Mouse (Mus musculus): ENCODE measurements at regions not wholly inside any gene's neighbourhood (a gene's known extent, or its start where the extent isn't known, plus 50 kb on each side); places are given as distances from the start of the nearest gene placed in this dataset.
A peak's percentile ranks its signal among the peaks of the same experiment; 100 is the strongest.

DNA sequence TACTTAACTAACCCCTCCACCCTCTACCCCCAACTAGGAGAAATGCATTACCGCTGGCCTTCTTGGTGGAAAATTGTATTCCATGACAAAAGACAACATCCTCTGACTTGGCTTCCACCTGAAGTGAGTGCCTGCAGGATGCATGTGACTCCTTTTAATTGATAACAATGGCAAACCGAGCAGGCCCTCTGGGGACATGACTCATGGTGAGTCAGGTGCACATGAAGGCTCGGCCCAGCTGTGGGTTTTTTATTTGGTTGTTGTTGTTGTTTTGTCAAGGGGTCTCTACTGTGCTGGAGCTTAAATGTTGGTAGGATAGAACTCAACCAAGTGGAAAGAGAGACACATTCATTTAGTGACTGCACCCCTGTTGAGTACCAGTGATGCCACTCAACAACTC lies 109.2 kb upstream of the Cxcr4 start:
- in situ Hi-C loops (cut with MboI; ENCODE audit: low pct_ligation_motif_present, low pct_unique_long_range_greater_than_20kb, low sequenced_read_pairs) (no loop called here), dilution Hi-C loops (cut with MboI; ENCODE audit: extremely low pct_ligation_motif_present, extremely low pct_unique_long_range_greater_than_20kb, low sequenced_read_pairs) (no loop called here)
- H3K4me1 ChIP-seq (ENCODE audit: control insufficient read depth in 1 of 2, insufficient read depth in 2 of 2): peaks cover 18 to 47% of the 10 kb centered on the region in 2 experiments
- H3K9ac ChIP-seq (ENCODE audit: insufficient read depth, low read depth): no peak overlapping the region
- H3K4me2 ChIP-seq (ENCODE audit: insufficient read depth, low read depth, poor library complexity, severe bottlenecking): no peak overlapping the region
- no peak overlapping the region for H3K4me3 ChIP-seq (replicated peaks in 1 of 3; ENCODE audit: low read depth in 2 of 3, low read length in 2 of 3, poor library complexity in 1 of 3)
- no peaks in the 10 kb centered on the region for H3K36me3 ChIP-seq (replicated peaks in 1 of 2; ENCODE audit: control insufficient read depth in 1 of 2, insufficient read depth in 1 of 2, low read length in 1 of 2)
- TF ChIP-seq BHLHE40 (IDR thresholded peaks at IDR 0.05; ENCODE audit: low read depth, low read length) (peak; percentile 72), ETS1 (conservative IDR thresholded peaks at IDR 0.05; ENCODE audit: low read depth, low read length) (peak; percentile 67), MYC (IDR thresholded peaks at IDR 0.05; ENCODE audit: low read depth, low read length) (no peak)
- DNase-seq (ENCODE audit: extremely low read depth): peak; percentile 43
- H3K27me3 ChIP-seq (replicated peaks): peaks cover 1% of the 10 kb centered on the region
- no peaks in the 10 kb centered on the region for H3K79me2 ChIP-seq (replicated peaks; ENCODE audit: control insufficient read depth, extremely low read depth, insufficient read depth, poor library complexity, severe bottlenecking)
- no peaks in the 10 kb centered on the region for H3K9me3 ChIP-seq (replicated peaks; ENCODE audit: low read length)
- H3K27ac ChIP-seq (ENCODE audit: insufficient read depth, low read depth): no peak overlapping the region

DNA sequence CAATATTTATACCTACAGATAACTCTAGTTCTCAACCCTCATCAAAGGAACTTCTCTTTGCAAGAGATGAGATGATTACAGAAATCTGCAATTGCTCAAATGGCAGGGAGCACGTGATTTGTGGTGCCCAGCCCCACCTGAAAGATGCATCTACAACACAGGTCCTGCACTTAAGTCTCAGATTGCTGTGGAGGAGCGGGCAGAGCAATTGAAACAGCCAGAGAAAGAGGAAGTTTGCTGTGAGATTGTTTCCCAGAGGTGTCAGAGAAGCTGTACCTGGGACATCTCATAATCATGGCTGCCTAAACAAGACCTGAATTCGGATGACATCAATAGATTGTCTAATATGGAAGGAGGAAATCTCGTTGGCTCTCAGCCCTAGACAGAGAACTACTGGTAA lies 105.9 kb upstream of the Cxcr4 start:
- H3K27ac ChIP-seq (ENCODE audit: insufficient read depth, low read depth): no peak overlapping the region
- DNase-seq (ENCODE audit: extremely low read depth): no peak
- H3K9ac ChIP-seq (ENCODE audit: insufficient read depth, low read depth): no peak overlapping the region
- in situ Hi-C loops (cut with MboI; ENCODE audit: low pct_ligation_motif_present, low pct_unique_long_range_greater_than_20kb, low sequenced_read_pairs): no loop called here
- H3K36me3 ChIP-seq (replicated peaks in 1 of 2; ENCODE audit: control insufficient read depth in 1 of 2, insufficient read depth in 1 of 2, low read length in 1 of 2): no peaks in the 10 kb centered on the region
- H3K4me2 ChIP-seq (ENCODE audit: insufficient read depth, low read depth, poor library complexity, severe bottlenecking): no peak overlapping the region
- H3K79me2 ChIP-seq (replicated peaks; ENCODE audit: control insufficient read depth, extremely low read depth, insufficient read depth, poor library complexity, severe bottlenecking): no peaks in the 10 kb centered on the region
- peaks cover 2 to 42% of the 10 kb centered on the region in 2 experiments; a peak in 3 of 4 replicates for H3K4me1 ChIP-seq (ENCODE audit: control insufficient read depth in 1 of 2, insufficient read depth in 2 of 2)
- TF ChIP-seq MYC (IDR thresholded peaks at IDR 0.05; ENCODE audit: low read depth, low read length): no peak
- no peak for TF ChIP-seq ZMIZ1 (IDR thresholded peaks at IDR 0.05; ENCODE audit: low read depth, low read length)
- no peak for TF ChIP-seq BHLHE40 (IDR thresholded peaks at IDR 0.05; ENCODE audit: low read depth, low read length)
- TF ChIP-seq GABPA (IDR thresholded peaks at IDR 0.05; ENCODE audit: insufficient replicate concordance, low read depth, low read length): no peak
- no peak for TF ChIP-seq MAZ (IDR thresholded peaks at IDR 0.05; ENCODE audit: low read depth, low read length)
- no peak for TF ChIP-seq NELFE (IDR thresholded peaks at IDR 0.05; ENCODE audit: low read depth, low read length)
- TF ChIP-seq RCOR1 (conservative IDR thresholded peaks at IDR 0.05; ENCODE audit: low read depth, low read length): no peak
- H3K9me3 ChIP-seq (replicated peaks; ENCODE audit: low read length): no peaks in the 10 kb centered on the region
- H3K4me3 ChIP-seq (replicated peaks in 1 of 3; ENCODE audit: low read depth in 2 of 3, low read length in 2 of 3, poor library complexity in 1 of 3): no peak overlapping the region
- peaks cover 1% of the 10 kb centered on the region for H3K27me3 ChIP-seq (replicated peaks)
- dilution Hi-C loops (cut with MboI; ENCODE audit: extremely low pct_ligation_motif_present, extremely low pct_unique_long_range_greater_than_20kb, low sequenced_read_pairs): no loop called here

GRCm38 (mm10) chr1:128695936-128696335 lies 103.8 kb upstream of the Cxcr4 start:
- no peaks in the 10 kb centered on the region for H3K79me2 ChIP-seq (replicated peaks; ENCODE audit: control insufficient read depth, extremely low read depth, insufficient read depth, poor library complexity, severe bottlenecking)
- H3K4me3 ChIP-seq (replicated peaks in 1 of 3; ENCODE audit: low read depth in 2 of 3, low read length in 2 of 3, poor library complexity in 1 of 3): no peak overlapping the region
- H3K4me1 ChIP-seq (ENCODE audit: control insufficient read depth in 1 of 2, insufficient read depth in 2 of 2): peaks cover 2 to 30% of the 10 kb centered on the region in 2 experiments; a peak in 3 of 4 replicates
- H3K36me3 ChIP-seq (replicated peaks in 1 of 2; ENCODE audit: control insufficient read depth in 1 of 2, insufficient read depth in 1 of 2, low read length in 1 of 2): no peaks in the 10 kb centered on the region
- peaks cover 1% of the 10 kb centered on the region for H3K27me3 ChIP-seq (replicated peaks)
- H3K27ac ChIP-seq (ENCODE audit: insufficient read depth, low read depth): no peak overlapping the region
- TF ChIP-seq CHD1 (IDR thresholded peaks at IDR 0.05; ENCODE audit: low read depth, low read length) (peak; percentile 41; the same call in 1 of the 2 replicates), JUN (IDR thresholded peaks at IDR 0.05; ENCODE audit: insufficient read depth, low read depth, low read length) (no peak), MXI1 (IDR thresholded peaks at IDR 0.05; ENCODE audit: low read depth, low read length) (no peak), MAFK (IDR thresholded peaks at IDR 0.05; ENCODE audit: insufficient replicate concordance, low read length) (0 out of 2 replicates have a peak, but pooled peaks have one; percentile 14), USF2 (conservative IDR thresholded peaks at IDR 0.05; ENCODE audit: low read depth, low read length) (no peak), HCFC1 (IDR thresholded peaks at IDR 0.05; ENCODE audit: low read depth, low read length) (no peak), MEF2A (IDR thresholded peaks at IDR 0.05; ENCODE audit: borderline replicate concordance, low read depth, low read length) (0 out of 2 replicates have a peak, but pooled peaks have one; percentile 28)
- H3K4me2 ChIP-seq (ENCODE audit: insufficient read depth, low read depth, poor library complexity, severe bottlenecking): peak overlapping the region; percentile 44; the same call in 1 of the 2 replicates
- in situ Hi-C loops (cut with MboI; ENCODE audit: low pct_ligation_motif_present, low pct_unique_long_range_greater_than_20kb, low sequenced_read_pairs): no loop called here
- no peaks in the 10 kb centered on the region for H3K9me3 ChIP-seq (replicated peaks; ENCODE audit: low read length)
- DNase-seq (ENCODE audit: extremely low read depth): peak; percentile 78
- dilution Hi-C loops (cut with MboI; ENCODE audit: extremely low pct_ligation_motif_present, extremely low pct_unique_long_range_greater_than_20kb, low sequenced_read_pairs): no loop called here
- no peak overlapping the region; the same call in 1 of the 2 replicates for H3K9ac ChIP-seq (ENCODE audit: insufficient read depth, low read depth)

Measured in CH12.LX (cell line).